Mouse (Mus musculus) olfactory bulb, adult 2 months (tissue): ENCODE data around the gene Zfp202.

Source experiments
- CTCF ChIP-seq: fragments of 200-500 bp; IDR thresholded peaks from 2 replicates; pipeline ENCODE4 v1.5.1; 2012; ENCODE audit warnings: low read depth, mild to moderate bottlenecking, low read length, moderate library complexity; ENCODE audit not compliant: insufficient read depth
- POLR2A ChIP-seq: fragments of 200-500 bp; IDR thresholded peaks from 2 replicates; pipeline ENCODE4 v1.6.1; 2012; ENCODE audit warnings: mild to moderate bottlenecking, low read depth, low read length, moderate library complexity; ENCODE audit not compliant: insufficient read depth

DNA sequence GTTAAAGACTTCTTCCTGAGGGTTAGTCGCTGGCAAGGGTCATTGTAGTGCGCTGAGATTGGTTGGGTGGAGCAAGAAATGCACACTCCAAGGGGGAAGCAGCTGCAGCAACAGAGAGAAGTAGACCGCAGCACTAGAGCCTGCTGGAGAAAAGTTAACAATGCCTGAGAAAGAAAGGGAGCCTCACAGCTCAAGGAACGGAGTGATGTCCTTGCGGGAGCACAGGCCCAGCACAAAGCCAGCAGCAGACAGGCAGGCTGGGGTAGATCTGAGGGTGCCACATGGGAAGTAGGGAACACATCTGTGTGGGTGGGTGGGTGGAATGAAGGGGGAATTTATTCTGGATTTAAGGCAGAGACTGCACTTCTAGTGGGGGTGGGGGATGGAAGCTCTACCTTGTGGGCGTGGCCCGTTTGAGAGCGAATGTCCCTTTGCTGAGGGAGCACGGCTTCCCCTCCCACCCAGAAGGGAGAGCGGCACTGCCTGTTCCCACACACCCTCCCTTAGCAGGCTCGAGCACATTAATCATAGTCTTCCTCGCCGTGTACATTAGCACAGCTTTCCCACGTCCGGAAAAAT is 49.2 kb downstream of the Zfp202 start:
- TF ChIP-seq CTCF: no peak
- TF ChIP-seq POLR2A: no peak; the same call in 1 of the 2 replicates
